Mouse (Mus musculus) liver, embryonic 13.5 days (tissue): ENCODE measurements around the gene Esyt1. TPM values are rescaled to one million over a fixed set of nuclear protein-coding genes. Genes with fewer than 3 reads are reported as not detected.
"Not testable (repeated sequence)": the region's sequence is repeated elsewhere in the genome, so short reads cannot be mapped to it uniquely, and the experiment has no call there.

Experiments used
- ATAC-seq: fragments of 200-750 bp; cut with Nextera tagmentation; 2 replicates; pipeline ENCODE4 v1.8.0; 2017; ENCODE audit warnings: low read depth, mild to moderate bottlenecking, moderate number of reproducible peaks, moderate library complexity
- DNase-seq: peaks from one replicate; pipeline ENCODE4 v3.0.0; 2022
- H3K27ac ChIP-seq: fragments of 300-500 bp; sonication (generic); 2 replicates; pipeline ENCODE4 v1.5.1; 2015; ENCODE audit warnings: moderate library complexity, mild to moderate bottlenecking, inconsistent platforms
- H3K27me3 ChIP-seq: fragments of 300-500 bp; sonication (generic); 2 replicates; pipeline ENCODE4 v1.6.1; 2015; ENCODE audit warnings: mild to moderate bottlenecking, inconsistent platforms
- H3K36me3 ChIP-seq: fragments of 300-500 bp; sonication (generic); 2 replicates; pipeline ENCODE4 v1.6.1; 2015; ENCODE audit warnings: mild to moderate bottlenecking, inconsistent platforms
- H3K4me1 ChIP-seq: fragments of 300-500 bp; sonication (generic); replicated peaks from 2 replicates; pipeline ENCODE4 v1.6.1; 2015; ENCODE audit warnings: inconsistent platforms
- H3K4me2 ChIP-seq: fragments of 300-500 bp; sonication (generic); 2 replicates; pipeline ENCODE4 v1.6.1; 2015; ENCODE audit warnings: inconsistent platforms, mild to moderate bottlenecking, moderate library complexity
- H3K4me3 ChIP-seq: fragments of 300-500 bp; sonication (generic); replicated peaks from 2 replicates; pipeline ENCODE4 v1.5.1; 2015; ENCODE audit warnings: mild to moderate bottlenecking, inconsistent platforms
- H3K9ac ChIP-seq: fragments of 300-500 bp; sonication (generic); 2 replicates; pipeline ENCODE4 v1.6.1; 2015; ENCODE audit warnings: mild to moderate bottlenecking, inconsistent platforms
- H3K9me3 ChIP-seq: fragments of 300-500 bp; sonication (generic); replicated peaks from 2 replicates; pipeline ENCODE4 v1.6.1; 2016; ENCODE audit warnings: inconsistent platforms
- WGBS: fragments of 180-500 bp; shearing (Covaris S2); methylation state at CpG from one replicate; pipeline ENCODE4 v1.1.7; 2015; ENCODE audit not compliant: insufficient replicate concordance; 5-methylcytosine and 5-hydroxymethylcytosine counted together
- polyA plus RNA-seq: library from polyadenylated mRNA; unstranded; fragments of >200 nt; fragmentation: Nextera tagmentation; extraction: Ambion mirVana; gene quantifications from 2 replicates; pipeline ENCODE4 v1.2.1, GENCODE M21; 2015

Gene Esyt1
- polyA plus RNA-seq, 1 experiment from 2014 or later = 10.6 TPM

DNA sequence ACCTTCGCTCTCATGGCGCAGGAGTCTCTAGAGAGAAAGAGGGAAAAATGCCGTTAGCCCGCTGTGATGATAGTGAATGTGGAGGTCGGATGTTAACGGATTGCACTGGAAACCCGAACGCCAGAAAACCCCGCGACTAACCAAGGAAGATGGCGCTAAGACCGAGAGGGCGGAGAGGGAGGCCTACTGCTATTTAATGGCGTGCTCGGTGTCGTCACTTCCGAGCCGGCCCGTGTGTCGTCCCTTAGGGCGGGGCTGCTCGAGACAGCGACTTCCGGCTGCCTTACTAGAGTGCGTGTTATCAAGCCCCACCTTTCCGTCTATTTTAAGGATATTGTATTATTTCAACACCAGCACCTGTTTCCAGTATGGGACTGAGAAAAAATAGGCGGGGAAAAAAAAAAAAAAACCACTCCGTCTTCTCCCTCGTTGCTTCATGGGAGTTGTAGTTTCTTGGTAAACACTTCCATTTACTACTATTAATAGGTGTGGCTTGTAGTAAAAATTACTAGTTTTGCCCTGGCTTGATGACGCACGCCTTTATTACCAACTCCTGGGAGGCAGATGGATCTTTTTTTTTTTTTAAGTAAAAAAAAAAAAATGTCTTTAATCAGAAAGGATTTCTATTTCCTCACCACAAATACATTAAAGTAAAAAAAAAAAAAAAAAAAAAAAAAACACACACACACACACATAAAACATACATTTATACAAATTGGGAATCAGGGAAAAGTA, 23.4 kb upstream of the Esyt1 start, which contains the start of gene Rpl41:
Rpl41 (minus strand) TSS at position 359 of the 735 bp plus-strand sequence.
- DNase-seq (peak; percentile 91), ATAC-seq (peak; percentile 82)
- WGBS = under 1% methylated on average over 31 of the region's 31 CpGs
- peak within 1 kb of the TSS; percentile 93 for H3K27ac ChIP-seq
- no peaks in the 10 kb centered on the region for H3K27me3 ChIP-seq
- peaks cover 16% of the 10 kb centered on the region for H3K36me3 ChIP-seq
- peaks cover 28% of the 10 kb centered on the region for H3K4me1 ChIP-seq
- no peaks in the 10 kb centered on the region for H3K9me3 ChIP-seq
- peak within 1 kb of the TSS; percentile 88 for H3K4me2 ChIP-seq
- H3K4me3 ChIP-seq = peak within 1 kb of the TSS; percentile 81
- peak within 1 kb of the TSS; percentile 93 for H3K9ac ChIP-seq

DNA sequence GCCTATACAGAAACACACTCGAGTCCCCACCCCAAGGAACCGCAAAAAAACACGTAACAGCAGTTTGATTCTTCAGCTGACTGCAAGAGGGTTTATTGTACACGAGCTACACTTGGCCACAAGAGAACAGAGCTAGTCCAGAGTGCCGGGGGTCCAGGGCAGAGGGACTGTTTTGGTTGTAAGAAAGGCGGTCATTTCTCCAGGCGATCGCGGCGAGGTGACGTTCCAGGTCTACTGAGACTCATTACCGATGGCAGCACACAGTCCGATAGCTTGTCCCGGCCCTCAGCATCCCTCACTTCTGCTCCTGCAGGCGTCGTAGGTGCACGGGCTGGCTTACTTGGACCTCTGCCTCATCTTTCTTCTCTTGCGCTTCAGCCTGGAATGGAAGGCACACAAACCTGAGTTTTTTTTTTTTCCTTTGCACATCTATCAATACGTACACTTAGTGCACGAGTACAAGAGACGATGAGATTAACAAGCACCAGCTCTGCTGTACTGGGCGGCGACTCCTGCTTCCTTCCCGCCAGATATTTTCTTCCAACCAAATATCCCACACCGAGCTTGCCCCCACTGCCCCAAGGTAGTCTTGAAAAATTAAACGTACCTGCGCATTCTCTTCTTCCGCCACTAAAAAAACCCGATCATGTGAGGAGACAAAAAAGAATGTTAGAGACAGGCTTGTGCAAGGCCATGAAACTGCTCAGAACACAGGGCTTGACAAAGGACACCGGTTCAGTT, 22.6 kb upstream of the Esyt1 start:
- Histone ChIP-seq H3K4me1 (peaks cover 35% of the 10 kb centered on the region), H3K4me3 (peak overlapping the region; percentile 81), H3K36me3 (peaks cover 25% of the 10 kb centered on the region), H3K27ac (peak overlapping the region; percentile 93), H3K4me2 (peak overlapping the region; percentile 88), H3K9ac (peak overlapping the region; percentile 93)
- H3K9me3 ChIP-seq, H3K27me3 ChIP-seq, ATAC-seq, DNase-seq: not testable (repeated sequence)
- WGBS = 3% methylated on average over 30 of the region's 30 CpGs

DNA sequence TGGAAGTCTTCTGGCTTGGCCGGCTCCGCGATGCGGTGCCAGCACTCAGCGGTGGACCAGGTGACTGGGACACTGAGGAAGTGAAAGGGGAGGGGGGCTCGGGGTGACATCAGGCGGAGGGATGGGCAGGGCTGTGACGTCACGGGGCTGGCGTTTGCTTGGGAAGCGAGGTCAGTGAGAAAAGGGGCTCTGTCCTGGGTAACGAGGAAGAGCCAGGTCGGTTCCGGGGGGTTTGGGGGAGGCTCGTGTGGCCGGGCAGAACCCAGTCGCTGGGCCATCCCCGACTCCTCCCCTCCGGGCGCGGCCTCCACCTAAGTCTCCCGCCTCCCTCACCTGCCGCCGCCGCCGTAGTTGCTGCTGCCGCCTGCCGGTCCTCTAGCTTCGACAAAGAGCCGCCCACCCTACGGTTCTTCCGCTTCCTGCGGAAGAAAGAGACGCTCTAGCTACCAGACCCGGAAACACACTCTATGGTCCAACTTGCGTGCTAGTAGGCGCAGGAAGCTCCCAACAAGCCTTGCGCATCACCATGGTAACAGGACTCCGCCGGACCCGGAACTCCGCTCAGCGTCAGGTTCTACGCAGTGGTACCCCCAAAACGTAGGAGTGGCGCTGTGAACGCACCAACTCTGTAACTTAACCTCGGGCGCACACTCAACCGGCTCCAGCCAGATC, 21.8 kb upstream of the Esyt1 start, which contains the start of gene Zc3h10:
Zc3h10 (minus strand) TSS at position 414 of the 672 bp plus-strand sequence.
- Histone ChIP-seq H3K4me3 (peak within 1 kb of the TSS; percentile 81), H3K4me2 (peak within 1 kb of the TSS; percentile 88), H3K9me3 (no peaks in the 10 kb centered on the region), H3K4me1 (peaks cover 35% of the 10 kb centered on the region), H3K9ac (peak within 1 kb of the TSS; percentile 93), H3K27me3 (no peaks in the 10 kb centered on the region), H3K36me3 (peaks cover 32% of the 10 kb centered on the region), H3K27ac (peak within 1 kb of the TSS; percentile 93)
- WGBS = under 1% methylated on average over 50 of the region's 50 CpGs
- DNase-seq (peak; percentile 95), ATAC-seq (peak; percentile 88)

DNA sequence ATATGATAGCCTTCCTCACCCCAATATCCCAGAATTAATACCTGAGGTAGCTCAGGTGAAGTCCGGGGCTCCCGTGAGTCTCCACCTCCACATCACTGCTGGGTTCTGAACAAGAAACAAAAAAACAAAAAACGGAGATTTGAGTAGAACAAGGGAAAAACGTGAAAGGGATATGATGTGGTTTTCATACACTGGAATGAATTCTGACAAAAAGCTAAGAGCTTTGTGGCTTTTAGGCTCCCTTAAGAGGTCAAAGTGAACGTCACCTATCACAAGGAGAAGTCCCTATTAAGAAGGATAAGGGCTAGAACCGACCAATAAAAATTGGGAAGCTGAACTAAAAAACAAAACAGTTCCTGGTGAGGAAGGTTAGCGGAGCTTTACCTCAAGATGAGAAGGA, 21.1 kb upstream of the Esyt1 start:
- ATAC-seq (no peak), DNase-seq (no peak)
- peak overlapping the region; percentile 93 for H3K27ac ChIP-seq
- peak overlapping the region; percentile 88 for H3K4me2 ChIP-seq
- H3K4me3 ChIP-seq = peak overlapping the region; percentile 81
- H3K4me1 ChIP-seq = peaks cover 35% of the 10 kb centered on the region
- H3K27me3 ChIP-seq = no peaks in the 10 kb centered on the region
- peak overlapping the region; percentile 86 for H3K9ac ChIP-seq
- no peaks in the 10 kb centered on the region for H3K9me3 ChIP-seq
- WGBS = 9% methylated on average over 7 of the region's 7 CpGs
- H3K36me3 ChIP-seq = peaks cover 36% of the 10 kb centered on the region

DNA sequence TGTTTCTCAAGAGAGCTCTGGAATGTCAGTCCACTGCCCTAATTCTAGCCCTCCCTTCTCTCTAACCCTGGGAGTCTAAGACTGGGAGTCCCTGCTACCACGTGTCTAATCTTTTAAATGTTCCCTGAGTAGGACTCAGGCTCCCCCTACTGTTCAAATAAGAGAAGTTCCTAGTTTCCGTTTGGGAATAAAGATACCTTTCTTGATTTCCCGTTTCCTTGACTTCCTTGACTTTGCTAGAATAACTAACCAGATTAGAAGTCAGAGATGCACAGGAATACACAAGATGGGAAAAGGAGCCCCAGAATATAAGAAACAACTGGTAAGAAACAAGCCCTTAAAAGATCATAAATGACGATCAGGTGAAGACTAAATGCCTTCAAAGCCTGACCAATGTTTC, 20.7 kb upstream of the Esyt1 start:
- Histone ChIP-seq H3K27ac (peak overlapping the region; percentile 93), H3K9me3 (no peaks in the 10 kb centered on the region), H3K9ac (peak overlapping the region; percentile 86), H3K4me3 (peak overlapping the region; percentile 81), H3K4me1 (peaks cover 35% of the 10 kb centered on the region), H3K36me3 (peaks cover 36% of the 10 kb centered on the region), H3K27me3 (no peaks in the 10 kb centered on the region), H3K4me2 (peak overlapping the region; percentile 88)
- no peak for DNase-seq
- no peak for ATAC-seq
- WGBS = 8% methylated on average over 4 of the region's 4 CpGs

DNA sequence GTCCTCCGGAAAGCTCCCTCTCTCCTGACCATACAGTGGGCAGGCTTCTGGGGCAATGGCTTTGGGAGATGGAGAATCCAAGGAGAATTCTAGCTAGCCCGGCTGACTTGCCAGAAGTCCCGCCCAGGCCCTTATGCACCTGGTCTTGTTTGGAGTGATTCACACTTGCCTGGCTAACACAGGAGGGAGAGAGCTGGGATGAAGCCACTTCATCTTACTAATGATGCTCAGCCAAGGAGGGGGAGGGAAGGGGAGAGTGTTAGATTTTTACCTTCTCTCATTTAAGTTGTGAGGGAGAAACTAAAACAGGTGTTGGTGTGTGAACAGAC, 19.9 kb upstream of the Esyt1 start:
- peaks cover 35% of the 10 kb centered on the region for H3K4me1 ChIP-seq
- H3K4me2 ChIP-seq = no peak overlapping the region
- H3K36me3 ChIP-seq = peaks cover 36% of the 10 kb centered on the region
- H3K9me3 ChIP-seq = no peaks in the 10 kb centered on the region
- no peak for ATAC-seq
- WGBS = 80% methylated on average over 3 of the region's 3 CpGs
- DNase-seq = no peak
- H3K9ac ChIP-seq = no peak overlapping the region
- no peaks in the 10 kb centered on the region for H3K27me3 ChIP-seq
- no peak overlapping the region for H3K4me3 ChIP-seq
- no peak overlapping the region for H3K27ac ChIP-seq

DNA sequence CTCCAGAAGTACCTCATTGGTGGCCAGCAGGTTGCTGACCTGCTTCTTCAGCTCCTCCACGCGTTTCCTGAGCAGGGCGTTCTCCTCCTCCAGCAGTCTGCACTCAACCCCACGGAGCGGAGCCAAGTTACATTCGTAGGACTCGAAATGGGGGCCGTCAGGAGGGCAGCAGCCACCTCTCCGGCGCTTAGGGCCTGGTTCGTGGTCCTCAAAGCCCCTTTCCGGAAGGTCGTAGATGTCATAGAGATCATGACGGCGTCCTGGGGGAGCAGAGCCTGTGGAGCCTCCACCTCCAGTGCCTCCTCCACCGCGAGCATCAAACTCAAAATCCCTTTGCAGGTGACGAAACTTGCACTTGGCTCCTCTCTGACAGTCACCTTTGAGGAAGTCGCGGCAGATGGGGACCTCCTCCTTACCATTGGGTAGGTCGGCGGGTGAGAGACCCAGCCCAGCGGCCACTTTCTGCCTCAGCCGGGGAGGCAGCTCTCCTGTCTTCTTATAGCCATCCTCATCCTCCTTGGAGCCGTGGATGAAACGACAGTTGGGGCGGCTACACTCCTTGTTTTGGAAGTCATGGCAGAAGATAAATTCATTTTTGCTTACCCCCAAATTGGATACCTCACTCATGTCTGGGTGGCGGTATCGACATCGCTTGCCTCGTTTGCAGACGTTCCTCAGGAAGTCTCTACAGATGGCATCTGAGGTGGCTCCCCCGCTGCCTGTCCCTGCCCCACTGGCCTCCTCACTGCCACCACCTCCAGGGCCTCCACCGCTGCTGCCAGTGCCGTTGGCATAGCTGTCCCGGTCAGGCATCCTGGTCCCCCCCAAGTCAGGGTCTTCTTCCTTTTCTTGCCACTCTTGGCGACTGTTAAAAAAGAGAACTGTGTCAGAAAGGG, 19.3 kb upstream of the Esyt1 start:
- no peaks in the 10 kb centered on the region for H3K27me3 ChIP-seq
- WGBS = 87% methylated on average over 37 of the region's 37 CpGs
- H3K9me3 ChIP-seq = no peaks in the 10 kb centered on the region
- no peak overlapping the region for H3K4me3 ChIP-seq
- no peak for DNase-seq
- peaks cover 36% of the 10 kb centered on the region for H3K36me3 ChIP-seq
- no peak overlapping the region for H3K4me2 ChIP-seq
- no peak for ATAC-seq
- H3K9ac ChIP-seq = no peak overlapping the region
- peaks cover 30% of the 10 kb centered on the region for H3K4me1 ChIP-seq
- H3K27ac ChIP-seq = no peak overlapping the region

DNA sequence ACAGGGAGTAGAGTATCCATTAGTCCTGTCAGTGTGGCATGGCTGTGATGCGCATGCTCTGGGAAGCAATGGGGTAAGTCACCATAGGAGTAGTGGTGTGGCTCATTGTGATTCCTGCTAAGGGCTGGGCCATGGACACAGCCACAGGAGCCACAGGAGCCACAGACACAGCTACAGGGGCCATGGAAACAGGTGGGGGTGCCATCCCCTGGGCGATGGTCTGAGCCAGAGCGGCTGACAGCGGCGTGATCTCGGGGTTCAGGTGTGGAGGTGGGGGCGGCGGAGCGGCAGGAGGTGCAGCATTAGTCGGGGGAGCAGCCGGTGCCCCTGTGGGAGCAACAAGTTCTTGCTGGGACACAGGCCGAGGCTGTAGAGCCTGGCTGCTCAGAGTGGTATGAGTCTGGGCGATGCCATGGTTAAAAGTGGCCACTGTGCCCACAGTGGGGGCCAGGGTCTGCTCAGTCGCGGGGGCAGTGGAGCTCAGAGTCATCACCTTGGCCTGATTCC, 18.5 kb upstream of the Esyt1 start:
- DNase-seq = no peak
- H3K4me1 ChIP-seq = peaks cover 25% of the 10 kb centered on the region
- no peaks in the 10 kb centered on the region for H3K27me3 ChIP-seq
- no peaks in the 10 kb centered on the region for H3K9me3 ChIP-seq
- no peak overlapping the region for H3K27ac ChIP-seq
- H3K4me3 ChIP-seq = no peak overlapping the region
- H3K4me2 ChIP-seq = no peak overlapping the region
- ATAC-seq = no peak
- peaks cover 36% of the 10 kb centered on the region for H3K36me3 ChIP-seq
- no peak overlapping the region for H3K9ac ChIP-seq
- WGBS = 90% methylated on average over 15 of the region's 15 CpGs

DNA sequence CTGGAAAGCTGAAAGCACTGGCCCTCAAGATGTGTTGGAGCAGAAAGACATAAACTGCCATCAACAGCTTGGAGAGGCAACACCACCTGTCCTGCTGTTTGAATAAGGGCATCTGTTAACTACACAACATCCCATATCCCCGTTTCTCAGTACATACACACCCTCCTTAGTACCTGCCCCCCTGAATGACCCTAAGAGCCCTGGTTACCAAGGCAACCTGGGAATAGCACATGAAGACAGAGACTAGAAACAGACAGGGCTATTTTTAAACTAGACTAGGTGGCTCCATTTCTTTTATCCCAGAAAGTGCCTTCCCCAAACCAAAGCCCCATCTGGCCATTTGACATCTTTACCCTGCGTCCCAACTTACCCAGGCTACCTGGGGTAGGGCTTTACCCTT, 17.4 kb upstream of the Esyt1 start:
- DNase-seq (no peak), ATAC-seq (no peak)
- 73% methylated on average over 2 of the region's 2 CpGs for WGBS
- H3K4me1 ChIP-seq = peaks cover 25% of the 10 kb centered on the region
- H3K27ac ChIP-seq = no peak overlapping the region
- H3K36me3 ChIP-seq = peaks cover 36% of the 10 kb centered on the region
- H3K27me3 ChIP-seq = no peaks in the 10 kb centered on the region
- no peak overlapping the region for H3K4me3 ChIP-seq
- no peak overlapping the region for H3K9ac ChIP-seq
- no peak overlapping the region for H3K4me2 ChIP-seq
- no peaks in the 10 kb centered on the region for H3K9me3 ChIP-seq

DNA sequence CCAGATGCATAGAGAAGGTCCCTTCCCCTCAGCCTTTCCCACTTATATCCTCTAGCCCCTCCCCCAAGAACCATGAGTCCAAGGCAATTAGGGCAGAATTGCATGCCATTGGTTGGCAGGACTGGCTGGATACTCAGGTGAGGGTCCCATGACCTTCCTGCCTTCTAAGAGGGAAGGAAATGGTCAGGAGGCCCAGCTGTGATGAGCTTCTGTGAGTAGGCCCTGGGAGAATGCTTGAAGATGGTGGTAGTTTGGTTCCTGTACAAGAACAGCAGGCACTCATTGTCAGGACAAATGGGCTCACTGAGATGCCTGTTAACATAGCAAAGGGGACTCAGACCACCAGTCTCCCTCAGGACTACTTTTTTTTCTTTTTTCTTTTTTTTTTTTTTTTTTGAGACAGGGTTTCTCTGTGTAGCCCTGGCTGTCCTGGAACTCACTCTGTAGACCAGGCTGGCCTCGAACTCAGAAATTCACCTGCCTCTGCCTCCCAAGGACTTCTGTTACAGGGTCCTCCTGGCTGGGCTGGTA, 12.7 kb upstream of the Esyt1 start:
- DNase-seq = no peak
- Histone ChIP-seq H3K27ac (no peak overlapping the region), H3K9me3 (no peaks in the 10 kb centered on the region), H3K9ac (no peak overlapping the region), H3K36me3 (peaks cover 13% of the 10 kb centered on the region), H3K4me2 (no peak overlapping the region), H3K4me3 (no peak overlapping the region), H3K27me3 (no peaks in the 10 kb centered on the region; the same call in 1 of the 2 replicates), H3K4me1 (peaks cover 22% of the 10 kb centered on the region)
- ATAC-seq = no peak
- 69% methylated on average over 1 of the region's 1 CpGs for WGBS
